Mouse (Mus musculus) macrophage (primary cell): Measurements from ENCODE around the gene Gm21972. TPM values are rescaled to one million over a fixed set of nuclear protein-coding genes. Genes with fewer than 3 reads are reported as not detected.

Experiments used
- H3K27ac ChIP-seq: fragments of 350-480 bp; formaldehyde crosslinking; 2 replicates; pipeline ENCODE4 v1.9.0; 2021
- H3K36me3 ChIP-seq: fragments of 350-480 bp; formaldehyde crosslinking; 2 replicates; pipeline ENCODE4 v1.9.0; 2021; ENCODE audit errors: inconsistent target
- H3K4me3 ChIP-seq: fragments of 350-480 bp; formaldehyde crosslinking; 2 replicates; pipeline ENCODE4 v1.9.0; 2021; ENCODE audit errors: inconsistent target
- H3K79me2 ChIP-seq: fragments of 350-480 bp; formaldehyde crosslinking; 2 replicates; pipeline ENCODE4 v1.9.0; 2021; ENCODE audit errors: inconsistent target
- WGBS: methylation state at CpG from one replicate; pipeline ENCODE4 v1.1.7; 2026; ENCODE audit warnings: inconsistent platforms; ENCODE audit not compliant: missing documents; 5-methylcytosine and 5-hydroxymethylcytosine counted together
- polyA plus RNA-seq: library from polyadenylated mRNA; stranded (reverse); fragments of 250-400 nt; gene quantifications from 3 replicates; pipeline ENCODE4 v1.2.4, GENCODE M21; 2018; ENCODE audit warnings: inconsistent platforms

The Gm21972 gene
- polyA plus RNA-seq, 1 experiment from 2014 or later = 5.7 TPM

GRCm38 (mm10) chr1:86151376-86151775 lies 17.9 kb downstream of the Gm21972 start:
- WGBS = 72% methylated on average over 7 of the region's 7 CpGs
- no peaks in the 10 kb centered on the region for H3K79me2 ChIP-seq

GRCm38 (mm10) chr1:86152618-86153017 lies 19.2 kb downstream of the Gm21972 start:
- no peaks in the 10 kb centered on the region for H3K79me2 ChIP-seq
- 93% methylated on average over 1 of the region's 1 CpGs for whole genome bisulfite sequencing
- no peak overlapping the region for H3K4me3 ChIP-seq
- no peak overlapping the region for H3K27ac ChIP-seq
- H3K36me3 ChIP-seq = no peaks in the 10 kb centered on the region

More at GRCm38 (mm10) chr1:86151376-86151775, 17.9 kb downstream of the Gm21972 start:
- H3K4me3 ChIP-seq = no peak overlapping the region
- H3K36me3 ChIP-seq = no peaks in the 10 kb centered on the region
- no peak overlapping the region for H3K27ac ChIP-seq

DNA sequence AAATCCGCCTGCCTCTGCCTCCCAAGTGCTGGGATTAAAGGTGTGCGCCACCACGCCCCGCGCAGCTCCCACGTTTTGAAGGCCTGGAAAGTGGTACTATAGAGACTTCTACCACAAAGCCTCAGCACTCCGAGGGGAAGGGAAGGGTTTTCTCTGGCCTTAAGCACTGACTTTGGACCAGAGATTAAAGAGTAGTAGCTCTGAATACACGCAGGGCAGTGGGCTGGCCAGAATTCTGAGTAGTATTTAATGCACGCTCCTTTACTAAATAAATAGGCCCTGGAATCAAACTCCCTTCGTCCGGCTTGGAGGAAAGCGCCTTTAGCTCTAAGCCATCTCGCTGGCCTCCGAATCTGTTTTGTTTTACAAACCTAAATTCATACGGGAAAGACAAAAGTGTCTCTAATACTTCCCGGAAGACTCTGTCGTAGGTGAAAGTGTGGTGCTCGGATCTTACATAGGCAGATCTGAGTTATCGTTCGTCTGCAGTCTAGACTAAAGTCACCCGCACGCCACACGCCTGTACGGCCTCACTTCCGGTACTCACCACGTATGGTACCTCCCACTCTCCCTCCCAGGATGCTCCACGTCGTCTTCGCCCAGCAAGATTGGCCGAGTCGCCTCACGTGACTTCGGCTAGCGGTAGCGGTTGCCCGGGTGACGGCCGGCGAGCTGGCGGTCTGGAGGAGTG lies 20.8 kb downstream of the Gm21972 start, which contains the start of gene Armc9:
Gene Armc9 (plus strand): TSS at position 648 of the 691 bp plus-strand sequence.
- 5% methylated on average over 38 of the region's 40 CpGs for WGBS
- peak within 1 kb of the TSS; percentile 55 for H3K4me3 ChIP-seq
- H3K79me2 ChIP-seq = no peaks in the 10 kb centered on the region
- H3K27ac ChIP-seq = peak within 1 kb of the TSS; percentile 71
- H3K36me3 ChIP-seq = no peaks in the 10 kb centered on the region

DNA sequence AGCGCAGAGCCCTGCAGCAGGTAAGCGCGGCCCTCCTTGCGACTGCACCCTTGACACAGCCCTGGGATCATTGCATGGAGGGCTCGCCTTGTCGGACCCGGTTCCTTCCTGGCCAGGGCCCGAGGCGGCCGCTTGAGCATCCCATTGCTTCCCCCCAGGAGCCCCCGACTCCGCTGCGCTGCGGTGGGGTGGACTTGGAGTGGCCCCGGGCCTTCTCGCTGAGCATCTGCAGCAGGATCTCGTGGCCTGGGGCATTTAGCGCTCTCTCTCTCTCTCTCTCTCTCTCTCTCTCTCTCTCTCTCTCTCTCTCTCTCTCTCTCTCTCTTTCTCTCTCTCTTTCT lies 21.4 kb downstream of the Gm21972 start:
- no peak overlapping the region for H3K27ac ChIP-seq
- peak overlapping the region; percentile 55 for H3K4me3 ChIP-seq
- no peaks in the 10 kb centered on the region for H3K79me2 ChIP-seq
- WGBS = 0% methylated on average over 17 of the region's 18 CpGs
- no peaks in the 10 kb centered on the region for H3K36me3 ChIP-seq

DNA sequence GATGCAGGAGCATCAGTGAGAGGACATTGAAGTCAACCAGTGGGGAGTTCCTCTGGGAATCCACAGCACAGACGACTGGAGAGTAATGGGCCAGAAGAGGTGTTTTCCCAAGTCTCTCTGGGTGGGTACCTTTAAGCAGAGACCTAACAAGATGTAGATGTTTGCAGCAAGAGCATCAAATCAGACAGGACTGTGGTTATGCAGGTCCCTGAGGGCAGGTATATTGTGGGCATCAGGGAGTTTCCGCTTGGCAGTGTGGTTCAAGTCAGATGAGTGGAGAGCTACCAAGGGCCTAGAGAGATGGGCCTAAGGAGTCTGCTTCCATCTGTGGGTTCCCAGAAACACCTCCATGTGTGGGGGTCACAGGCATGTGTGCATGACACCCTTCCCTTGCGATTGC lies 22.6 kb downstream of the Gm21972 start:
- H3K79me2 ChIP-seq = no peaks in the 10 kb centered on the region
- WGBS = 86% methylated on average over 3 of the region's 3 CpGs
- no peak overlapping the region for H3K27ac ChIP-seq
- no peaks in the 10 kb centered on the region; the same call in 1 of the 2 replicates for H3K36me3 ChIP-seq
- H3K4me3 ChIP-seq = no peak overlapping the region

DNA sequence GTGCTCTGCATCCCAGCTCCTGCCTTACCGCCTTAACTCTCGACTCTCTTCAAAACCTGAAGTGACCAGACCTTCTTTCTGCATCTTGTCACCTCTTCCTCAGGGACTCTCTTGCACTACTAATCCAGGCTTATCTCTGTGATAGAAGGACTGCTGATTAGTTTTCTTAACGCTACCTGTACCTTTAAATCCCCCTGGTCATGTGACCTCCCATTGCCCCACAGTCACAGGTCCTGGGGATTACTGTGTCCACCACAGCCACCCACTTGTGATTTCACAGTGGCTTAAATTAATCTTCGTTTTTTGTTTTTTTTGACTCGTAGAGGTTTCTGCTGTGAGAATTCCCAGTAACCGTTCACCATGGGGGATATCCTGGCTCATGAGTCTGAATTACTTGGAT lies 23.2 kb downstream of the Gm21972 start:
- Histone ChIP-seq H3K79me2 (no peaks in the 10 kb centered on the region), H3K36me3 (no peaks in the 10 kb centered on the region; the same call in 1 of the 2 replicates), H3K4me3 (no peak overlapping the region), H3K27ac (no peak overlapping the region)
- 95% methylated on average over 6 of the region's 6 CpGs for WGBS

- Histone ChIP-seq H3K36me3 (no peaks in the 10 kb centered on the region; the same call in 1 of the 2 replicates), H3K4me3 (no peak overlapping the region), H3K79me2 (no peaks in the 10 kb centered on the region), H3K27ac (no peak overlapping the region)
- WGBS = 98% methylated on average over 6 of the region's 6 CpGs
Measured at GRCm38 (mm10) chr1:86160059-86160458, 26.6 kb downstream of the Gm21972 start.

DNA sequence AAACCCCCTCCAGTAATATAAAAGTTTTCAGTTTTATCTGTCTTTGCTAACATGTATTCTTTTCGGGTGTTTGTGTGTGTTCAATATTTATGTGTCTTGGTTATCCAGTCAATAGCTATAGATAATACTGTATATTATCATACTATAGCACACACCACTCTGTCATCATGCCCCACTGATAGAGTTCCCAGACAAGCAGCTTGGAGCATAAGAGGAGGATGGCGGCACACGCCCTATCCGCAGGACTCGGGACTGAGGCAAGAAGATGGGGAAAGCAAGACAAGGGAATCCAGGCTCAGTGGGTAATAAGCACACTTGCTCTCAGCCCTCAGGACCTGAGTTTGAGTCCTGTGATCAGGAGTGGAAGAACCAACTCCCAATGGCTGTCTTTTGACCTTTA lies 27.0 kb downstream of the Gm21972 start:
- WGBS = 100% methylated on average over 5 of the region's 5 CpGs
- Histone ChIP-seq H3K4me3 (no peak overlapping the region), H3K27ac (no peak overlapping the region)

GRCm38 (mm10) chr1:86161061-86161460 lies 27.6 kb downstream of the Gm21972 start:
- no peaks in the 10 kb centered on the region for H3K79me2 ChIP-seq
- 98% methylated on average over 5 of the region's 5 CpGs for WGBS
- H3K36me3 ChIP-seq = no peaks in the 10 kb centered on the region; the same call in 1 of the 2 replicates
- no peak overlapping the region for H3K4me3 ChIP-seq
- H3K27ac ChIP-seq = no peak overlapping the region

More for the DNA sequence above, 27.0 kb downstream of the Gm21972 start:
- no peaks in the 10 kb centered on the region; the same call in 1 of the 2 replicates for H3K36me3 ChIP-seq
- no peaks in the 10 kb centered on the region for H3K79me2 ChIP-seq

DNA sequence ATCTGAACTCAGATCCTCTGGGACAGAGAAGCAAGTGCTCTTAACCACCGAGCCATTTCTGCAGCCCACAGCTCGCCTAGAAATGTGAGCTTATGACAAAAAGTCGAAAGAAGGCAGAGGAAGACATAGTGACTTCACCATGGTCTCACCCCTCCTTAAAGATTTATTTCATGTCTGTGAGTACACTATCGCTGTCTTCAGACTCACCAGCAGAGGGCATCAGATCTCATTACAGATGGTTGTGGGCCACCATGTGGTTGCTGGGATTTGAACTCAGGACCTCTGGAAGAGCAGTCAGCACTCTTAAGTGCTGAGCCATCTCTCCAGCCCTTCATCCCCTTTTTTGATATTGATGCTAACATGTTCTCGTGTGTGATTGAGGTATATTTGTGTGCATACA lies 41.2 kb downstream of the Gm21972 start:
- Histone ChIP-seq H3K27ac (no peak overlapping the region), H3K4me3 (no peak overlapping the region), H3K36me3 (no peaks in the 10 kb centered on the region), H3K79me2 (no peaks in the 10 kb centered on the region)
- WGBS = 95% methylated on average over 5 of the region's 5 CpGs

GRCm38 (mm10) chr1:86176066-86176465 lies 42.6 kb downstream of the Gm21972 start:
- Histone ChIP-seq H3K4me3 (no peak overlapping the region), H3K36me3 (no peaks in the 10 kb centered on the region), H3K27ac (no peak overlapping the region), H3K79me2 (no peaks in the 10 kb centered on the region)
- 92% methylated on average over 2 of the region's 2 CpGs for WGBS

- H3K27ac ChIP-seq = no peak overlapping the region
- H3K36me3 ChIP-seq = no peaks in the 10 kb centered on the region
- no peak overlapping the region for H3K4me3 ChIP-seq
- H3K79me2 ChIP-seq = no peaks in the 10 kb centered on the region
- 49% methylated on average over 7 of the region's 7 CpGs for WGBS
Measured at GRCm38 (mm10) chr1:86178462-86179253, 45.2 kb downstream of the Gm21972 start.

GRCm38 (mm10) chr1:86182004-86182709 lies 48.7 kb downstream of the Gm21972 start:
- Histone ChIP-seq H3K79me2 (no peaks in the 10 kb centered on the region), H3K27ac (no peak overlapping the region), H3K36me3 (no peaks in the 10 kb centered on the region), H3K4me3 (no peak overlapping the region)
- WGBS = 87% methylated on average over 5 of the region's 5 CpGs

DNA sequence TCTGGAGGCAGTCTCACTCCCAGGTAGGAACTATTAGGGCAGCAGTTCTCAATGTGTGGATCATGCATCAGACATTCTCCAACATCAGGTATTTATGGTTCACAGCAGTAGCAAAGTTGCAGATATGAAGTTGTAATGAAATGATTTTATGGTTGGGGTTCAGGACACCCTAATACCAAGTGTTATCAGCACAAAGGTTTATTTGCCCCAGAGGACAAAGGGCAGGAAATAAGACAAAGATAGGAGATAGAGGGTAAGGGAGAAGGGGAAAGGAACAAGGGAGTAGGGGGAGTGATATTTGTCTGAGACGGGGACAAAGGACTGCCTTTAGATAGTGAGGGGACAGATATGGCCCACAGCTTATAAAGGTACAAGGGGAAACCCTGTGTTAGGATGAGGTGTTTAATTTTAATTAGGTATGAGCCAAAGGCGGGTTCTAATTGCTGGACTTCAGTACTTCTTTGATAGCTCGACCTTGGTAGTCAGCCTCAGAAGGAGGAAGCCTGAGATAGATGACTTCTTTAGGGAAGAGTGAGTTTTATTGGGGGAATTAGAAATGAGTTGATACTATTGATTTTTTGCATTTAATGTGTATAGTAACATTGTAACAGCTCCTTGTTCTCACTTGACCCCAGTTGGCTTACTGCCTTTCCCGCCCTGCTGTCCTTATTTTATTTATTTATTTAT lies 50.3 kb downstream of the Gm21972 start:
- H3K4me3 ChIP-seq = no peak overlapping the region
- H3K27ac ChIP-seq = no peak overlapping the region
- no peaks in the 10 kb centered on the region for H3K36me3 ChIP-seq
- WGBS = 92% methylated on average over 4 of the region's 4 CpGs
- no peaks in the 10 kb centered on the region for H3K79me2 ChIP-seq
